Mouse (Mus musculus) right cerebral cortex, postnatal 14 days (tissue): ENCODE measurements around the gene Dbf4.

Source experiments
- DNase-seq: peaks from one replicate; pipeline ENCODE4 v3.0.0; 2022

Dbf4 gene

GRCm38 (mm10) chr5:8366771-8367613 is 55.5 kb downstream of the Dbf4 start:
- DNase-seq: peak; percentile 53

GRCm38 (mm10) chr5:8362361-8362760 is 60.2 kb downstream of the Dbf4 start:
- peak; percentile 28 for DNase-seq

GRCm38 (mm10) chr5:8357677-8358076 is 64.8 kb downstream of the Dbf4 start:
- no peak for DNase-seq

- no peak for DNase-seq
These were observed 65.4 kb downstream of the Dbf4 start for GRCm38 (mm10) chr5:8356885-8357651.

- DNase-seq: no peak
These were observed 66.2 kb downstream of the Dbf4 start for GRCm38 (mm10) chr5:8356326-8356725.

- DNase-seq: no peak
These were observed 73.0 kb downstream of the Dbf4 start for GRCm38 (mm10) chr5:8349557-8349956.
